Mouse (Mus musculus): ENCODE results near the gene Rtca. TPM values are rescaled to one million over a fixed set of nuclear protein-coding genes. Genes with fewer than 3 reads are reported as not detected.

The Rtca gene
- polyA plus RNA-seq, 1 experiment, result 42.2 TPM

- DNase-seq (ENCODE audit: low spot score), result no peak
These were observed 31.2 kb downstream of the Rtca start for GRCm38 (mm10) chr3:116476686-116477298.

DNA sequence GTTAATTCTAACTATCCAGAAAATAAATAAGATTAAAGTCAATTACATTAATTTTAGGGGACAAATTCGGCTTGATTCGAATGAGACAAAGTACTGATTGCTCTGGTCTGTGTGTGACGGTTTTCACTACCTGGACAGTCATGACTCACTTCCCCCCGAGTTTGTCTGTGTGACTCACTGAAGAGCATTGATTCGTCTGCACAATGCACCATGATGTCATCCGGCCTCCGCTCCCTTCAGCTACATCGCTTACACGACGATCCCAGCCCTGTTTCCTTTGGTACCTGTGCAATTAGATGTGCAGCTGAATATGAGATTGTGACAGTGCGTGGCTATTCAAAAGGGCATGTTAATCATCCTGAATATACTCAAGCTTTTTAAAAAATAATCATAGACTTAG is 33.4 kb downstream of the Rtca start:
- DNase-seq (ENCODE audit: low spot score), result no peak

- no peak for DNase-seq (ENCODE audit: low spot score)
These were observed 42.3 kb downstream of the Rtca start for GRCm38 (mm10) chr3:116465709-116466108.

GRCm38 (mm10) chr3:116464318-116464717 is 43.7 kb downstream of the Rtca start:
- no peak for DNase-seq (ENCODE audit: low spot score)

DNA sequence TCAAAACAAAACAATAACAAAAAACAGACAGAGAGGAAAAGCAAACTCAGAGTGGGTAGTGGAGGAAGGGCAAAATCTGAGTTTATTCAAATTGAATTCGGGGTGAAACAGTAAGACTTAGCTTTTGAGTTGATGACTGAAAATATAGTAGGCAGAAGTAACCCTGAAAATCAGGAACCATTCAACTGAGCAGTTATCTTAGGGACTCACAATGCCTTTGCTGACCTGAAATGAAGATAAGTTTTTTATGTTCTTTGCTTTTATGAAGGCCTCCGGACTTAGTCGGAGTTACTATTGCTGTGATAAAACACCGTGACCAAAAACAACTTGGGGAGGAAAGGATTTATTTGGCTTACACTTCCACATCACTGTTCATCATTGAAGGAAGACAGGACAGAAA is 47.0 kb downstream of the Rtca start:
- DNase-seq (ENCODE audit: low spot score), result no peak

GRCm38 (mm10) chr3:116454529-116454928 is 53.5 kb downstream of the Rtca start:
- DNase-seq (ENCODE audit: low spot score), result no peak

GRCm38 (mm10) chr3:116450741-116451140 is 57.3 kb downstream of the Rtca start:
- DNase-seq (ENCODE audit: low spot score), result no peak

DNA sequence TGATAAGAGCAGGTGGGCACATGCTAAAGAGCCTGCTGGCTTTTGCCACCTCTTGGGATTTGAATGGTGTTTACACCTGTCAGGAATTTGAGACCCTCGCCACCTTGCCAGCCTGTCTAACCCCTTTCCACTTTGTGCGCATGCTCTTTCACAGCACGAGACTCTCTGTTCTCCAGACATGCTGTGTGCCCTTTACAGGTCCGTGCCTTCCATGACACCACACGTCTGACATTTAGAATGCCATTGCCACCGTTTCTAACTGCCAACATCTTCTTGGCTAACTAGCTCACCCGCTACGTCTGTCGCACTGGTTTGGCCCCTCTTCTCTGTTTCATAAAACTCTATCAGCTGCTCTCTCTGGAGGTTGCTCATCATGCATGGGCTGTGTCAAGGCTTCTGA is 63.7 kb downstream of the Rtca start:
- DNase-seq (ENCODE audit: low spot score), result no peak

- no peak for DNase-seq (ENCODE audit: low spot score)
These were observed 65.2 kb downstream of the Rtca start for GRCm38 (mm10) chr3:116442788-116443187.

- DNase-seq (ENCODE audit: low spot score), result no peak
These were observed 66.3 kb downstream of the Rtca start for GRCm38 (mm10) chr3:116441518-116442205.

- DNase-seq (ENCODE audit: low spot score), result no peak
These were observed 67.7 kb downstream of the Rtca start for GRCm38 (mm10) chr3:116440066-116440997.

Other genes starting within 250 kb of the Rtca start
- gene Cdc14a, start 84.2 kb downstream of the Rtca start, polyA plus RNA-seq (2012; rRNA removed), result 6.3 and 6.6 TPM in 2 replicates
- 21.2 and 22.7 TPM in 2 replicates for gene Dbt, start 4.9 kb upstream of the Rtca start, polyA plus RNA-seq (2012; rRNA removed)
- 0.32 and 0.50 TPM in 2 replicates for gene Lrrc39, start 54.8 kb upstream of the Rtca start, polyA plus RNA-seq (2012; rRNA removed)
- 3.2 and 3.9 TPM in 2 replicates for gene Sass6, start 86.8 kb upstream of the Rtca start, polyA plus RNA-seq (2012; rRNA removed)
- gene Trmt13, start 106.4 kb upstream of the Rtca start, polyA plus RNA-seq (2012; rRNA removed), result 23.2 and 23.3 TPM in 2 replicates
- gene Mfsd14a, start 154.5 kb upstream of the Rtca start, polyA plus RNA-seq (2012; rRNA removed), result 40.3 and 49.0 TPM in 2 replicates
- not detected in 2 replicates for gene Gm43191, start 173.1 kb upstream of the Rtca start, polyA plus RNA-seq (2012; rRNA removed)
- gene Slc35a3, start 204.6 kb upstream of the Rtca start, polyA plus RNA-seq (2012; rRNA removed), result 14.3 and 17.1 TPM in 2 replicates